Mouse (Mus musculus): ENCODE data around the gene Syvn1.

DNA sequence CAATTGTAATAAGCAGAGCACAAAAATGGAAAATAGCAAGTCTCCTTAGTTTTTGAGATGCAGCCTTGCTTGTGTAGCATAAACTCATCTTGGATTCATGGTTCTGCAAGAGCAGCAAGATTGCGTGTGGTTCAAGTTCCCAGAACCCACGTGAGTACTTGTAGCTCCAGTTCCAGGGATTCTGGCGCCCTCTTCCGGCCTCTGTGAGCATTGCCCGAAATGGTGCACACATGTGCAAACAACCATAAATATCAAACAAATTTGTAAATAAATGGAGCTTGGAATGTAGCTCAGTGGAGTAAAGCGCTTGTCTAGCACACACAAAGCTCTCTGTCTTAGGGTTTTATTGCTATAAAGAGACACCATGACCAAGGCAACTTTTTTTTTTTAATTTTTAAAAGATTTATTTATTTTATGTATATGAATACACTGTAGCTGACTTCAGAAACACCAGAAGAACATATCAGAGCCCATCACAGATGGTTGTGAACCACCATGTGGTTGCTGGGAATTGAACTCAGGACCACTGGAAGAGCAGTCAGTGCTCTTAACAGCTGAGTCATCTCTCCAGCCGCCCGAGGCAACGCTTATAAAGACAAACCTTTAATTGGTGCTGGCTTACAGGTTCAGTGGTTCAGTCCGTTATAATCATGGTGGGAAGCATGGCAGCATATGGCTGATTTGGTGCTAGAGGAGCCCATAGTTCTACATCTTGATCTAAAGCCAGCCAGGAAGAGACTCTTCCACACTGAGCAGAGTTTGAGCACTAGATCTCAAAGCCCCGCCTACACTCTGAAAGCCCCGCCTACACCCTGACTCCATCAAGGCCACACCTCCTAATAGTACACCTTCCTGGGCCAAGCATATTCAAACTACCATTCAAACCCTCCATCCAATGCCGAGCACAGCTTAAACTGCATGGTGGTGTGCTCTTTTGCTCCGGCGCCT is 28.0 kb upstream of the Syvn1 start:
- no peak for TF ChIP-seq POLR2A (IDR thresholded peaks at IDR 0.05; ENCODE audit: control insufficient read depth, extremely low read depth, insufficient read depth, low read length, poor library complexity)
- peak; percentile 78; the same call in 1 of the 2 replicates for TF ChIP-seq CTCF (IDR thresholded peaks at IDR 0.05; ENCODE audit: borderline replicate concordance, control insufficient read depth, extremely low read depth, insufficient read depth, low read length, poor library complexity)
